Mouse (Mus musculus) heart, postnatal 4 days (tissue): ENCODE results near the gene Heg1. TPM values are rescaled to one million over a fixed set of nuclear protein-coding genes. Genes with fewer than 3 reads are reported as not detected.
A peak's percentile ranks its signal among the peaks of the same experiment; 100 is the strongest.

Source experiments
- DNase-seq: peaks from one replicate; pipeline ENCODE4 v3.0.0; 2021
- total RNA-seq, 2 experiments: library from RNA; stranded (reverse); gene quantifications; 2 replicates each; pipeline ENCODE4 v1.2.3; 2021

The Heg1 gene
- 100 to 1,000 TPM; 226 to 240 TPM for total RNA-seq

GRCm38 (mm10) chr16:33684162-33684702 is at the start of gene Heg1:
Gene Heg1, plus strand, starts transcription at chr16:33684370.
- DNase-seq: peak; percentile 91

DNA sequence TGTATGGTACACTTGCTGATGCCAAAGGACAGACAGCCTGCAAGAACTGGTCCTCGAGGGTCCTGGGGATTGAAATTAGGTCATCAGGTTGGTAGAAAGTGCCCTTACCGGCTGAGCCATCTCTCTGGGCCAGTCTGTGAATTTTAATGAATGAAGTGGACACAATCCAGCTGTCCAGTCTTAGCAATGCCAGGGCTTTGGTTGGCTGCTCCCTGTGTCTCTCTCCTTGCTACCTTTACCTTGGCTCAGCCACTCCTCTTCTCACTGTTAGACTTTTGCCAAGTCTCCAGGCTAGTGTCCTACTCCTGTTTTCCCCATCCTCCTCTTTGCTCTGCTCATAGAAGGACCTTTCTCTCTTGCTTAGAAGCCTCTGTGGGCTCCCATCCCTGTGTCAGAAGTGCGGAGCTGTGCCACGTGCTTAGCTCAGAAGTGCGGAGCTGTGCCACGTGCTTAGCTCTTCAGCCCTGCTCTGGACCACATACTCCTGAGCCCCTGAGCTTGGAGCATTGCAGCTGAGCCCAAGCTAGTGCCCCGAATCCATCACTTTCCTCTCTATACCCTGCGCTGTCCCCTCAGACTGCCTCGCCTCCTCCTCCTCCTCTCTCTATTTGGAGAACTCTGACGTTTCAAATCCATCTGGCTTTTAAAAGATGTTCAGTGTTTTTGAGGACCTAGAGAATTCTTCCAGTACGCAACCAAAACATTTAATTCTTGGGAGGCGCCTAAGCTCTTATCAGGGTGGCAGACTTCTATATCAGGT is 48.2 kb upstream of the Heg1 start:
- no peak for DNase-seq

DNA sequence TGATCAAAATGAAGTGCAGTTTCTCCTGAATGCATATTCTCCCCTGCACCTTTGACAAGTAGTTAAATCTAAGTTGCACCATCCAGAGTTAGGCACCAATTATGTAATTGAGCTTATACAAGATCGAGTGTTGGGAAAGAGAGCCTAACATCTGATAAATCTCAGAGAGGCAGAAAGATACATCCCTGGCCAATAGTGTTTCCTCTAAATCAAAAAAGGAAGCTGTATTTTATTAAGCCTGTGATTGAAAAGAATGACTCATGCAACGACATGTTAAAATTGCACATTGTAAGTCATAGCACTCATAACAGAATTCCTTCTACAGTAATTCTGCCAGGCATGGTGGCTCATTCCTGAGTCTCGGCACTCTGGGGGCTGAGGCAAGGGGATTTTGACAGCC is 42.4 kb upstream of the Heg1 start:
- DNase-seq: no peak

DNA sequence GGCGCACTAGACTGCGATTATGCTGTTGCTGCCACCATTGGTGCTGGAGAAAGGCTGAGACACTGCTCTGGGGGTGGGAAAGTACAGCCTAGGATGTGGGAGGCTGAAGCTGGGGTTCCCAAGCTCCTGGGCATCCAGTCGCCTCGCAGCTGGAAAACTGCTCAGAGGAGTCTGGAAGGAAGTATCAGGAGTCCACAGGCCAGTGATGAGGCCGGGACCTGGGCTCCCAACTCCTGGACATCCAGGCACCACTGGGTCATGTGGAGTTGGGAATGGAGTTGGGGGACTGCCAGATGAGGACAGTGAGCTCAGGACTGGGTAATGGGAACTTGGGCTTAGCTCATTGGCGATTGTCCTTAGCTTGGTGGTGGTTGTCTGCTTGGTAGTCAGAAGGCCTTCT is 31.1 kb upstream of the Heg1 start:
- DNase-seq: no peak

GRCm38 (mm10) chr16:33655443-33655842 is 28.7 kb upstream of the Heg1 start:
- peak; percentile 0 for DNase-seq

- no peak for DNase-seq
Measured at GRCm38 (mm10) chr16:33657191-33657590, 27.0 kb upstream of the Heg1 start.

- no peak for DNase-seq
Measured at GRCm38 (mm10) chr16:33658121-33658520, 26.0 kb upstream of the Heg1 start.

GRCm38 (mm10) chr16:33659521-33659920 is 24.6 kb upstream of the Heg1 start:
- DNase-seq: no peak

GRCm38 (mm10) chr16:33660125-33660524 is 24.0 kb upstream of the Heg1 start:
- DNase-seq: peak; percentile 27

DNA sequence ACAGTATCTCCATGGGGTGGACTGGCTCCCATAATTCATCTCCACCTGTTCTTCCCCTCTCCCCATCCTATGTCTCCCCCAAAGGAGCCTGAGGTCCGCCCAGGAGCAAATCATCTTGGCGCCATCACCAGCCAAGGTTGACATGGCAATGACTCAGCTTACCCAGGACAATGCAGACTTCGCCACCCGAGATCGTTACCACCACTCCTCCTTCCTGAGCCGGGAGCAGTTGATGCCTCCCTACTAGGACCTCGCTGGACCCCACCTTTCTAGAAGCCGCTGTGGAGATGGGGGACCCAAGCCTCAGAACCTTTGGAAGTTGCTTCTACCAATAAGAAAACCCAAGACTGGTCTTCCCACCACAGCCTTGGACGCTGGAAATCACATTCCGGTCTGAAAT is 21.3 kb upstream of the Heg1 start:
- no peak for DNase-seq

DNA sequence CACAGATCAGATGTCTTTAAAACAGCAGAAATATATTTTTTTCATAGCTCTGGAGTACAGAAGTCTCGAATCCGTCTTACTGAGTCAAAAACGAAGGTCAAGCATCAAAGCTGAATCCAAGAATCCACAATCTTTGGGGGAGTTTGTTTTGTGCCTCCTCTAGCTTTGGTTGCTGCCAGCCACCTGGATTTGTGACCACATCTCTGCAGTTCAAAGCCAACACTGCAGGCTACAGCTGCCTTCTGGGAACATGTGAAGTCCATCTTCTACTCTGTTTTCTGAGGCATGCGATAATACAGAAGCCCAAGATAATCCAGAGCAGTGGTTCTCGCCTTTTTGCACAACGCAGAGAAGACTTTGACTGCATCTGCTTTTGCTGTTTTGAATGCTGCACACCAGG is 17.9 kb upstream of the Heg1 start:
- no peak for DNase-seq

DNA sequence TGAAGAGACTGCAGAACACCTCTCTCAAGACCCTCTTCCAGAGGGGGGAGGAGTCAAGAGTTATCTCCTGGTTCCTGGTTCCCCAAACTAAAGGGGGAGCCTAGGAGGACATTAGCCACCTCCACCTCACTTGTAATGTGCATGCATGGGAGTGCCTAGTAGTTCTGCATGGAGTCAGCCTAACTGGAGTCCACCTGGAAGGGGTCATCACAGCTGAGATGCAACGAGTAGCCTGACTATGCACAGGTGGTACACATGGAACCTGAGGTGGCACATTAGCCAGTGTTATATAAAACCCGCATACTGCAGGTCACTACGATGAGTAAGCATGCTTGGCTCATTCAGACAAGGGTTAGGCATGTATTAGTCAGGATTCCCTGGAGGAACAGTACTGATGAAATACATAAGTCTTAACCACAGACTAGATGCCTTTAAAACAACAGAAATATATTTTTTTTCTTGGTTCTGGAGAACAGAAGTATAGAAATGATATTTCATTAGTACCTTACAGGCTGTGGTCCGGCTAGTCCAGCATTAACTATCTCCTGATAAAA is 17.1 kb upstream of the Heg1 start:
- DNase-seq: no peak

- DNase-seq: no peak
Measured at GRCm38 (mm10) chr16:33668448-33668847, 15.7 kb upstream of the Heg1 start.

DNA sequence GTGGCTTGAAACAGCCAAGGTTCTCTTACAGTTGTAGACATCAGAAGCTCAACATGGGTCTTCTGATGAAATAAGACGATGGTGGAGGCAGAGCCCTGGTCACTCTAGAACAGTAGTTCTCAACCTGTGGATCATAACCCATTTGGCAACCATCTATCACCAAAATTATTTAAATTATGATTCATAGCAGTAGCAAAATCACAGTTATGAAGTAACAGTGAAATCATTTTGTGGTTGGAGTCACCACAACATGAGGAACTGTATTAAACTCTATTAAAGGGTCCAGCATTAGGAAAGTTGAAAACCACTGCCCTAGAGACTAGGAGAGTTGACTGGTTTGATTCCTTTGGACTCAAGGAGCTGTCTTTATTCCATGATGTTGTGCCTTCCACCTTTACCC is 15.1 kb upstream of the Heg1 start:
- DNase-seq: no peak

GRCm38 (mm10) chr16:33670340-33670739 is 13.8 kb upstream of the Heg1 start:
- no peak for DNase-seq

DNA sequence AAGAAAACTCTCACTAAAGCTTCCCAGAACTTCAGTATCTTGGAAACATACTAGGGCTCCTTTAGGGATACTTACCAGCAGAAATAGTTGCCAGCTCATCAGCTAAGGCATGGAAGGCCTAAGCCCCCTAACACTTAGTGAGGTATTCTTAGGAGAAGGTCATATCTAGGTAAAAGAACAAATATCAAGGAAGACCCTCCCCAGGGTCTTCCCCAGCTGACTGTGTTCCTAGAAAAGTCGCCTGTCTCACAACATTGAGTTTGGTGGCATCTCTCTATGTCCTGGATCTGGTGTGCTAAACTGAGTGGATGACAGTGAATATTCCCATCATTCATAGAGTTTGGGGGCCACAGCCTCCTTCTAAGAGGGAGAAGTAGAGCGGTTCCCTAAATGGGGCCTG is 13.2 kb upstream of the Heg1 start:
- DNase-seq: no peak

- DNase-seq: no peak
Measured at GRCm38 (mm10) chr16:33672188-33672587, 12.0 kb upstream of the Heg1 start.

DNA sequence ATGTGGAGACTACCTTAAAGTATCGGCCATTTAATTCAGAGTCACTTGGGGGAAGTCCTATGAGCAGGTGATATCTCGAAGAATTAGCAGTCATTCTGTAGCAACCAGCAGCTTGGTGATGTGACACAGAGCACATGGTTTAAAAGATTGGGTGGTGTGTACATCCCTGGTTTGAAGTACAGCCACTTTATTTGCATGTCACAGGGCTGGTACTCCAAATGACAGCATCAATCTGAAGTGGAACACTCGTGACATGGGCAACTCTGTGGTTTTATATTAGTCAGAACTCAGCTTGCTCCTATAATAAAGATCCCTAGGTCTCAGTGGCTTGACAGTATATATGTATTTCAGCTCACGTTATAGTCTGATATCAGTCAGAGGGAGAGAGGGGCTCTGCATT is 11.5 kb upstream of the Heg1 start:
- no peak for DNase-seq

- DNase-seq: no peak
Measured at GRCm38 (mm10) chr16:33673530-33674109, 10.6 kb upstream of the Heg1 start.

GRCm38 (mm10) chr16:33675151-33675847 is 8.9 kb upstream of the Heg1 start:
- no peak for DNase-seq

DNA sequence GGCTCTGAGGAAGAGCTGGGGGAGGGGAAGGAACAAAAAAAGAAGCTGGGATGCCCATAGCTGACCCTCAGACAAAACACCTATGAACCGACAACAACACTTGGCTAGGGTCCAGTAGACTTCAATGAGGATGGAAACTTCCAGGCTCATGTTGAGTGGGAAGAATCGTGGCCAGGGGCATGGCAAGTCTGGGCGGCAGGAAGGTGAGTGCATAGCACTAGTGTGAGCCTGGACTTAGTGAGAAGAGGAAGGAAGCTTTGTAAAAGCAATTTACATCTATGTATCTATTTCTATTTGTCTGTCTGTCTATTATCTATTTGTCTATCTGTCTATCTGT is 8.4 kb upstream of the Heg1 start:
- DNase-seq: no peak

DNA sequence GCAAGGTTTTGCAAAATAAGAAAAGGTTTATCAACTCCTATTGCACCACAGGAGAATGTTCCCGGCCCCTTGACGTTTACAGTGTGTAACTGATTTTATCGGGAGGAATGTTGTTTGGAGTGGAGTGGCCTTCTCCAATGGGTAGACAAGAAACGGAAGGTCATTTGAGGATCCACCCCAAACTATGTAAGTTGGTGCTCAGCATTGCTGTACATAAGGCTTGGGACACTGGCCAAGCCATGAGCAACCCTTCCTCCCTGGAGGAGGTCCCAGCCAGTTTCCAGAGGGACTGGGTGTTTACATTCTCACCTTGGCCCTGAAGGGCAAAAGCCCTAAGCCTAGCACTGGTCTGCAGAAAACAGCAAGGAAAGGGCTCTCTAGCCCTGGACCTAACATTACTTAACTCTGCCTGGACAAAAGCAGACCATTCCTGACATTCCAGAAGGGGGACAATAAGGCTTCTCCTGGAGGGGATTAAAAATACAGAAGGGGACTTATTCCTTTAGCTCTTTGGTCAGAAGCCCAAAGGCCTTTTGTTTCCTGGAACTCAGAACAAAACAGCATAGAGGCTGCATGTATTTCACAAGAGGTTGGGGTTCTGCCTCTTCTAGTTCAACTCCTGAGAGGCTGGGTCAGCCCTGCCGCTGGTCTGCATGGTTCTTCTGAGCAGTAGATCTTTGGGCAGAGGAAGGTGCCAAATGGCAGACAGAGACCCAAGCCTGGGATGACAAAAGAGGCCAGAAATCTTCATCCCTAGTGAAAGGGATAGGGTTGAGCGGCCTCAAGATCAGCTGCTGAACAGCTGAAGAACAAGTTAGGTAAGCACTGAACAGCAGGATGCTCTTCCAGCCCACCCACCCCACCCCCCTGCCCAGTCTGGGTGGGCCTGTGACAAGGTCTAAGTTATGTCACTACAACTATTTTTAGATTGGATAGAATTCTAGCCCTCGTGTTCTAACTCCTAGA is 7.5 kb upstream of the Heg1 start:
- DNase-seq: peak; percentile 79
